Mouse (Mus musculus): ENCODE results near the gene Cyth1. TPM values are rescaled to one million over a fixed set of nuclear protein-coding genes. Genes with fewer than 3 reads are reported as not detected.

Cyth1 gene
- polyA plus RNA-seq, 1 experiment from 2014 or later, result 12.8 TPM

DNA sequence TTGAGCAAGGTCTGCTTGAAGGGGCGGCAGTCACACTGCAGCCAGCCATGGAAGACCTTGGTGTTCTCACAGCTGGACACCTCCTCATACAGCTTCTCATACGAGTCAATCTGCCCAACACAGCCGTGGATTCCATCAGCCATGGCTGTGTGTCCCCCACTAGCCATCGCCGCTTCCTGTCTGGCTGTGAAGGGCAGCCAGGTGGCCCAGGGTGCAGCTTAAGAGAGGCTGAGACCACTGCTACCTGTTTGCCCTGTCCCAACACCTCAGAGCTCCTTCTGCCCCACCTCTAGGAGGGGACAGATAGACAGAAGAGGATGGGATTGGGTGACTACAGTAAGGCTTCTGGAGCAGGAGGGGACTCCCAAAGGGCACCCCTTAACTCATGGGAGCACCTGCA is 145.0 kb downstream of the Cyth1 start:
- Histone ChIP-seq H3K36me3 (ENCODE audit: control insufficient read depth, insufficient read depth, low read length) (no peaks in the 10 kb centered on the region), H3K9ac (ENCODE audit: low read length) (no peak overlapping the region), H3K9me3 (ENCODE audit: control insufficient read depth, low read length) (no peaks in the 10 kb centered on the region), H3K27me3 (ENCODE audit: control insufficient read depth, insufficient read depth, low read length) (no peaks in the 10 kb centered on the region), H3K4me3 (ENCODE audit: low read depth, low read length) (no peak overlapping the region), H3K4me1 (ENCODE audit: control insufficient read depth, insufficient read depth, low read length) (no peaks in the 10 kb centered on the region), H3K4me2 (no peak overlapping the region), H3K27ac (ENCODE audit: low read depth, low read length) (no peak overlapping the region)
- DNase-seq (ENCODE audit: low spot score, missing footprints) (peak; percentile 81), ATAC-seq (ENCODE audit: low FRiP score) (no peak)
- 86% methylated on average over 5 of the region's 5 CpGs for WGBS

DNA sequence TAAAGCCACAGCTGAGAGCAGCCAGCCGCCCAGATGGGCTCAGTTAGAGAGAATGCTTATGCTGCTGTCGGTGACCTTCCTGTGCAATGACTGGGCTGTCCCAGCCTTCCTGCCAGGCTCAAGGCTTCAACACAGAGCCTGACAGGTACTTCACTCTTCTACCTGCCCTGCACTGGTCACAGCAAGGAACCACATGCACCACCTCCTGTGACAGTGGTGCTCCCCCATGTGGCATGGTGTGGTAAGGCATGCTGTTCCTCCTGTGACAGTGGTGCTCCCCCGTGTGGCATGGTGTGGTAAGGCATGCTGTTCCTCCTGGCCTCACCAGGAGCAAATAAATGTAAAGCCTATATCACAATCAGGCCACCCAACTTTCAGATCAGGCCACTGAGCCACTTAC is 145.6 kb downstream of the Cyth1 start:
- Histone ChIP-seq H3K4me2 (no peak overlapping the region), H3K9ac (ENCODE audit: low read length) (no peak overlapping the region), H3K36me3 (ENCODE audit: control insufficient read depth, insufficient read depth, low read length) (no peaks in the 10 kb centered on the region), H3K4me3 (ENCODE audit: low read depth, low read length) (no peak overlapping the region), H3K27ac (ENCODE audit: low read depth, low read length) (no peak overlapping the region), H3K9me3 (ENCODE audit: control insufficient read depth, low read length) (no peaks in the 10 kb centered on the region), H3K27me3 (ENCODE audit: control insufficient read depth, insufficient read depth, low read length) (no peaks in the 10 kb centered on the region), H3K4me1 (ENCODE audit: control insufficient read depth, insufficient read depth, low read length) (no peaks in the 10 kb centered on the region)
- DNase-seq (ENCODE audit: low spot score, missing footprints), result peak; percentile 99
- 63% methylated on average over 3 of the region's 3 CpGs for WGBS
- ATAC-seq (ENCODE audit: low FRiP score), result 0 out of 2 replicates have a peak, but pooled peaks have one; percentile 54

GRCm38 (mm10) chr11:118101133-118101532 is 147.3 kb downstream of the Cyth1 start:
- no peak overlapping the region for H3K9ac ChIP-seq (ENCODE audit: low read length)
- ATAC-seq (ENCODE audit: low FRiP score) (no peak), DNase-seq (ENCODE audit: low spot score, missing footprints) (peak; percentile 35)
- 48% methylated on average over 9 of the region's 9 CpGs for WGBS
- no peaks in the 10 kb centered on the region for H3K36me3 ChIP-seq (ENCODE audit: control insufficient read depth, insufficient read depth, low read length)
- no peak overlapping the region for H3K4me3 ChIP-seq (ENCODE audit: low read depth, low read length)
- H3K27me3 ChIP-seq (ENCODE audit: control insufficient read depth, insufficient read depth, low read length), result no peaks in the 10 kb centered on the region
- H3K4me2 ChIP-seq, result no peak overlapping the region
- no peaks in the 10 kb centered on the region for H3K4me1 ChIP-seq (ENCODE audit: control insufficient read depth, insufficient read depth, low read length)
- H3K9me3 ChIP-seq (ENCODE audit: control insufficient read depth, low read length), result no peaks in the 10 kb centered on the region
- no peak overlapping the region for H3K27ac ChIP-seq (ENCODE audit: low read depth, low read length)

- no peak for ATAC-seq (ENCODE audit: low FRiP score)
- Histone ChIP-seq H3K9me3 (ENCODE audit: control insufficient read depth, low read length) (no peaks in the 10 kb centered on the region), H3K4me1 (ENCODE audit: control insufficient read depth, insufficient read depth, low read length) (no peaks in the 10 kb centered on the region), H3K36me3 (ENCODE audit: control insufficient read depth, insufficient read depth, low read length) (no peaks in the 10 kb centered on the region), H3K9ac (ENCODE audit: low read length) (no peak overlapping the region), H3K27me3 (ENCODE audit: control insufficient read depth, insufficient read depth, low read length) (no peaks in the 10 kb centered on the region), H3K27ac (ENCODE audit: low read depth, low read length) (no peak overlapping the region), H3K4me2 (no peak overlapping the region), H3K4me3 (ENCODE audit: low read depth, low read length) (no peak overlapping the region)
- DNase-seq (ENCODE audit: low spot score, missing footprints), result no peak
- WGBS, result 59% methylated on average over 2 of the region's 2 CpGs
Observed at GRCm38 (mm10) chr11:118096736-118097135, 151.7 kb downstream of the Cyth1 start.

DNA sequence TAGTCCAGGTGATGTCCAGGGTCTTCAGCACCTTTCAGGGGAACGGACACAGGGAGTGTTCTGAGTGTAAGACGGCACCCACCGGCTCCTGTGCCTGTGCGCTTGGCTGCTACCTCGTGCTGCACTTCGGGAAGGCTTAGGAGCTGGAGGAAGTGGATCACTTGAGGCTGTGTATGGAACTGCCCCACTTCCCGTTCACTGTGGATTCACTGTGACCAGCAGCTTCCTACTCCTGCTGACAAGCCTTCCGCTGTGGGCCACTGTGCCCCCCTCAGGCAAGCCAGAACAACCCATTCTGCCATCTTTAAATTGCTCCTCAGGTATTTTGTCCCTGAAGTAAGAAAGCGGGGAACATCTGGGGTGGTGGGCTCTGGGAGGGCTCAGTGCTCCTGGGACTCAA is 153.4 kb downstream of the Cyth1 start:
- no peaks in the 10 kb centered on the region for H3K36me3 ChIP-seq (ENCODE audit: control insufficient read depth, insufficient read depth, low read length)
- no peaks in the 10 kb centered on the region for H3K4me1 ChIP-seq (ENCODE audit: control insufficient read depth, insufficient read depth, low read length)
- H3K27me3 ChIP-seq (ENCODE audit: control insufficient read depth, insufficient read depth, low read length), result no peaks in the 10 kb centered on the region
- no peaks in the 10 kb centered on the region; the same call in 1 of the 2 replicates for H3K9me3 ChIP-seq (ENCODE audit: control insufficient read depth, low read length)
- DNase-seq (ENCODE audit: low spot score, missing footprints) (no peak), ATAC-seq (ENCODE audit: low FRiP score) (no peak)
- H3K27ac ChIP-seq (ENCODE audit: low read depth, low read length), result no peak overlapping the region
- 90% methylated on average over 9 of the region's 9 CpGs for WGBS
- H3K4me2 ChIP-seq, result no peak overlapping the region
- no peak overlapping the region for H3K4me3 ChIP-seq (ENCODE audit: low read depth, low read length)
- H3K9ac ChIP-seq (ENCODE audit: low read length), result no peak overlapping the region

DNA sequence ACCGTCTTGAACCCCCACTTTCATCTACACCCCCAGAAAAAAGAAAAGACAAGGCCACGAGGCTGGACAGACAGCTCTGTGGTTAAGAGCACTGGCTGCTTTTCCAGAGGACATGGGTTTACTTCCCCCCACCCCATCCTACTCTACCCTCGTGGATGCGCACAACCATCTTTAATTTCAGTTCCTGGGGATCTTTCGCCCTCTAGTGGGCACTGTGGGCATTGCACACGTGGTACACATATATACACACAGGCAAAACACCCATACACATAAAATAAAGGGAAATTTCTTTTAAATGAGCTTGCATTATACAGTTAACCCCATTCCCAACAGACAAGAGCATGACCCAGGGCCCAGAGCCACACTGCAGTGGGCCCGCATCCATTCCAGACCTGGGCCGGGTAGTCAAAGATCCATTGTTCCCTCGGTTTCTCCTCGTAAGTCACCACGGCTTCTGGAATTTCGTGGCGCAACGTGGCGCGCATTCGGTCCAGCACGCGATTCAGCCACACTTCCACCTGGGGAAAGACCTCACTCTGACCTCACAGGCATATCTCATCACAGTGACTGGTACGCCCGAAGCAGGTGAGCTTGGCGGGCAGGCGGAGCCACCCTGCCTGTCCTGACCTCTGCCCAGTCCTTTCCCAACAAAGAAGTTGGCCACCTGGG is 157.3 kb downstream of the Cyth1 start:
- Histone ChIP-seq H3K36me3 (ENCODE audit: control insufficient read depth, insufficient read depth, low read length) (no peaks in the 10 kb centered on the region), H3K27me3 (ENCODE audit: control insufficient read depth, insufficient read depth, low read length) (no peaks in the 10 kb centered on the region), H3K4me2 (no peak overlapping the region), H3K9me3 (ENCODE audit: control insufficient read depth, low read length) (no peaks in the 10 kb centered on the region; the same call in 1 of the 2 replicates), H3K4me3 (ENCODE audit: low read depth, low read length) (no peak overlapping the region), H3K4me1 (ENCODE audit: control insufficient read depth, insufficient read depth, low read length) (no peaks in the 10 kb centered on the region), H3K9ac (ENCODE audit: low read length) (no peak overlapping the region), H3K27ac (ENCODE audit: low read depth, low read length) (no peak overlapping the region)
- DNase-seq (ENCODE audit: low spot score, missing footprints), result peak; percentile 93
- ATAC-seq (ENCODE audit: low FRiP score), result no peak
- 89% methylated on average over 23 of the region's 23 CpGs for WGBS

- DNase-seq (ENCODE audit: low spot score, missing footprints) (no peak), ATAC-seq (ENCODE audit: low FRiP score) (no peak)
- no peaks in the 10 kb centered on the region for H3K4me1 ChIP-seq (ENCODE audit: control insufficient read depth, insufficient read depth, low read length)
- H3K4me3 ChIP-seq (ENCODE audit: low read depth, low read length), result no peak overlapping the region
- no peaks in the 10 kb centered on the region; the same call in 1 of the 2 replicates for H3K9me3 ChIP-seq (ENCODE audit: control insufficient read depth, low read length)
- WGBS, result 91% methylated on average over 19 of the region's 19 CpGs
- no peak overlapping the region for H3K4me2 ChIP-seq
- no peak overlapping the region for H3K9ac ChIP-seq (ENCODE audit: low read length)
- no peak overlapping the region for H3K27ac ChIP-seq (ENCODE audit: low read depth, low read length)
- H3K36me3 ChIP-seq (ENCODE audit: control insufficient read depth, insufficient read depth, low read length), result no peaks in the 10 kb centered on the region
- H3K27me3 ChIP-seq (ENCODE audit: control insufficient read depth, insufficient read depth, low read length), result no peaks in the 10 kb centered on the region
Observed at GRCm38 (mm10) chr11:118088896-118089295, 159.5 kb downstream of the Cyth1 start.

DNA sequence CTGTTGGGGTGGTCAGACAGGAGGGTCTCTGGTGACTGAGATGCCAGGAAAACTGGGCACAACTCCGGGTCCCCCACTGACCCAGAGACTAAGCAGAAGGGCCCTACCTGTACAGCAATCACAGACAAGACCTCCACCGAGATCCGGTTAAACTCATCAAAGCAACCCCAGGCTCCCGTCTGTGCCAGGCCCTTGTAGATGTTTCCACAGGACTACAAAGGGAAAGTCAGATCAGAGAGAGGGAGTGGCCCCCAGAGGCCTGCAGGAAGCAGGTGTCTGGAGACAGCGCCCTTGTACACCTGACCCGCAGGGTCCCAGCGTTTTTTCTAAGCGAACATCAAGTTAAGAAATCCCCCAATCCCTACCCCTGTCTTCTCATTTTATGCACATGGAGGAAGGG is 162.4 kb downstream of the Cyth1 start:
- ATAC-seq (ENCODE audit: low FRiP score), result no peak
- Histone ChIP-seq H3K4me2 (no peak overlapping the region), H3K9me3 (ENCODE audit: control insufficient read depth, low read length) (no peaks in the 10 kb centered on the region; the same call in 1 of the 2 replicates), H3K4me1 (ENCODE audit: control insufficient read depth, insufficient read depth, low read length) (no peaks in the 10 kb centered on the region), H3K27ac (ENCODE audit: low read depth, low read length) (no peak overlapping the region), H3K4me3 (ENCODE audit: low read depth, low read length) (no peak overlapping the region), H3K27me3 (ENCODE audit: control insufficient read depth, insufficient read depth, low read length) (no peaks in the 10 kb centered on the region), H3K9ac (ENCODE audit: low read length) (no peak overlapping the region), H3K36me3 (ENCODE audit: control insufficient read depth, insufficient read depth, low read length) (no peaks in the 10 kb centered on the region)
- WGBS, result 83% methylated on average over 8 of the region's 8 CpGs
- DNase-seq (ENCODE audit: low spot score, missing footprints), result no peak

GRCm38 (mm10) chr11:118085176-118085575 is 163.2 kb downstream of the Cyth1 start:
- H3K9me3 ChIP-seq (ENCODE audit: control insufficient read depth, low read length), result no peaks in the 10 kb centered on the region
- no peaks in the 10 kb centered on the region for H3K36me3 ChIP-seq (ENCODE audit: control insufficient read depth, insufficient read depth, low read length)
- WGBS, result 94% methylated on average over 4 of the region's 4 CpGs
- DNase-seq (ENCODE audit: low spot score, missing footprints) (no peak), ATAC-seq (ENCODE audit: low FRiP score) (no peak)
- H3K4me2 ChIP-seq, result no peak overlapping the region
- no peak overlapping the region for H3K4me3 ChIP-seq (ENCODE audit: low read depth, low read length)
- H3K27me3 ChIP-seq (ENCODE audit: control insufficient read depth, insufficient read depth, low read length), result no peaks in the 10 kb centered on the region
- no peak overlapping the region for H3K9ac ChIP-seq (ENCODE audit: low read length)
- no peak overlapping the region for H3K27ac ChIP-seq (ENCODE audit: low read depth, low read length)
- H3K4me1 ChIP-seq (ENCODE audit: control insufficient read depth, insufficient read depth, low read length), result no peaks in the 10 kb centered on the region
